Comparison of ENCODE assay signal across 8 mouse cellular contexts in genomic region chr2:164939106-164939505, GRCm38 (mm10). TPM values are rescaled to one million over a fixed set of nuclear protein-coding genes. Genes with fewer than 3 reads are reported as not detected.
DNase-seq lines count a peak whose midpoint lies in the region; ATAC-seq and TF ChIP-seq lines count a peak whose summit lies in the region.

No protein-coding gene starts in this region.

- H3K4me3 ChIP-seq in intestine, embryonic 14.5 days (ENCODE audit: low read depth, low read length) = peak overlapping the region; percentile 27; the same call in 1 of the 2 replicates
- peak overlapping the region; percentile 44 for H3K4me3 ChIP-seq in olfactory bulb, adult 2 months (ENCODE audit: insufficient read depth, low read depth, low read length)

- no peak overlapping the region for H3K27ac ChIP-seq in intestine, embryonic 14.5 days (ENCODE audit: low read depth)
- peak overlapping the region; percentile 76 for H3K27ac ChIP-seq in olfactory bulb, adult 2 months (ENCODE audit: insufficient read depth, low read depth, low read length)

- H3K4me1 ChIP-seq in intestine, embryonic 14.5 days (replicated peaks; ENCODE audit: control insufficient read depth, insufficient read depth, low read length) = peaks cover 21% of the 10 kb centered on the region; the same call in 1 of the 2 replicates
- peaks cover 18% of the 10 kb centered on the region for H3K4me1 ChIP-seq in olfactory bulb, adult 2 months (ENCODE audit: control insufficient read depth, insufficient read depth, low read length)

- TF ChIP-seq POLR2A in olfactory bulb, adult 2 months (IDR thresholded peaks at IDR 0.05; ENCODE audit: insufficient read depth, low read depth, low read length) = no peak

- peak overlapping the region; percentile 44 for H3K4me2 ChIP-seq in intestine, embryonic 14.5 days (ENCODE audit: low read length)

- no peaks in the 10 kb centered on the region for H3K9me3 ChIP-seq in intestine, embryonic 14.5 days (ENCODE audit: control insufficient read depth, low read length)

- no peak overlapping the region for H3K9ac ChIP-seq in intestine, embryonic 14.5 days (ENCODE audit: low read length)

- no peaks in the 10 kb centered on the region for H3K36me3 ChIP-seq in intestine, embryonic 14.5 days (ENCODE audit: control insufficient read depth, insufficient read depth, low read length)

- WGBS in intestine, embryonic 14.5 days = 5% methylated on average over 11 of the region's 11 CpGs
- 2% methylated on average over 11 of the region's 11 CpGs for WGBS in olfactory bulb, adult 2 months

- no peak for TF ChIP-seq CTCF in olfactory bulb, adult 2 months (IDR thresholded peaks at IDR 0.05; ENCODE audit: insufficient read depth, low read depth, low read length)

- H3K27me3 ChIP-seq in intestine, embryonic 14.5 days (replicated peaks; ENCODE audit: control insufficient read depth, insufficient read depth, low read length) = peaks cover 32% of the 10 kb centered on the region

- peak; percentile 15 for DNase-seq in embryo, embryonic 9.5 days (ENCODE audit: extremely low spot score)
- DNase-seq in embryo, embryonic 11 days = no peak
- DNase-seq in right cerebral cortex, adult 18-20 months = peak; percentile 26
- no peak for DNase-seq in right cerebral cortex, postnatal 14 days
- no peak for DNase-seq in intestine, embryonic 14.5 days (ENCODE audit: low spot score)
- DNase-seq in adrenal gland, postnatal 36 days = no peak
- DNase-seq in gastrocnemius, adult 8-10 months (ENCODE audit: low spot score in 2 of 2) = no peak

- no peak for ATAC-seq in intestine, embryonic 14.5 days (replicated peaks; ENCODE audit: low FRiP score, low TSS enrichment, low read depth)

RNA-seq across cellular contexts. Expression of gene Mmp9, which starts 1.5 kb away (rescaled TPM):
- 2.4 and 3.3 TPM in 2 replicates for polyA plus RNA-seq in intestine, embryonic 14.5 days (2014; fragmentation: Nextera tagmentation; extraction: Ambion mirVana)
- polyA plus RNA-seq in olfactory bulb, adult 2 months (2012; ENCODE audit: insufficient read depth, insufficient read length, low replicate concordance, missing spikeins) = not detected in 2 replicates
- total RNA-seq in adrenal gland, postnatal 36 days (2021) = under 1 TPM; 0.56 to 0.60 TPM
- under 1 TPM; 0.15 to 0.83 (median 0.58) TPM for total RNA-seq in gastrocnemius, adult 8-10 months (2022)

RNA-seq across cellular contexts. Expression of gene Slc12a5, which starts 21.5 kb away (rescaled TPM):
- 1.3 and 1.5 TPM in 2 replicates for polyA plus RNA-seq in intestine, embryonic 14.5 days (2014; fragmentation: Nextera tagmentation; extraction: Ambion mirVana)
- polyA plus RNA-seq in olfactory bulb, adult 2 months (2012; ENCODE audit: insufficient read depth, insufficient read length, low replicate concordance, missing spikeins) = not detected in 2 replicates
- total RNA-seq in adrenal gland, postnatal 36 days (2021) = 1 to 10 TPM; 4.3 to 7.9 TPM
- total RNA-seq in gastrocnemius, adult 8-10 months (2022) = under 1 TPM; 0.31 to 0.40 (median 0.36) TPM

RNA-seq across cellular contexts. Expression of gene Zfp335, which starts 27.5 kb away (rescaled TPM):
- 12.7 and 14.3 TPM in 2 replicates for polyA plus RNA-seq in intestine, embryonic 14.5 days (2014; fragmentation: Nextera tagmentation; extraction: Ambion mirVana)
- not detected in 2 replicates for polyA plus RNA-seq in olfactory bulb, adult 2 months (2012; ENCODE audit: insufficient read depth, insufficient read length, low replicate concordance, missing spikeins)
- 10 to 100 TPM; 14.8 to 18.3 TPM for total RNA-seq in adrenal gland, postnatal 36 days (2021)
- total RNA-seq in gastrocnemius, adult 8-10 months (2022) = 10 to 100 TPM in 1 of 4 experiments, 1 to 10 TPM in 3; 7.7 to 10.6 (median 8.1) TPM

Comparison
In these comparisons a context has a peak if more than half of its experiments do, and no peak if none do; other contexts are left out.
1. DNase-seq: peak in embryo, embryonic 9.5 days (single experiment) and right cerebral cortex, adult 18-20 months (single experiment); none in embryo, embryonic 11 days (single experiment), right cerebral cortex, postnatal 14 days (single experiment), intestine, embryonic 14.5 days (single experiment), adrenal gland, postnatal 36 days (0 of 2) and gastrocnemius, adult 8-10 months (0 of 2).